Mouse (Mus musculus): ENCODE measurements at regions not wholly inside any gene's neighbourhood (a gene's known extent, or its start where the extent isn't known, plus 50 kb on each side); places are given as distances from the start of the nearest gene placed in this dataset.

GRCm38 (mm10) chr9:61206725-61207365 is 165.3 kb upstream of the Tle3 start:
- no peak for DNase-seq (ENCODE audit: low spot score in 2 of 2)
- H3K27ac ChIP-seq = no peak overlapping the region
- no peak for TF ChIP-seq CTCF (conservative IDR thresholded peaks at IDR 0.05)

GRCm38 (mm10) chr9:61207423-61208150 is 164.6 kb upstream of the Tle3 start:
- TF ChIP-seq CTCF (conservative IDR thresholded peaks at IDR 0.05) = no peak
- no peak for DNase-seq (ENCODE audit: low spot score in 2 of 2)
- Histone ChIP-seq H3K27ac (no peak overlapping the region), H3K4me3 (no peak overlapping the region)

More at GRCm38 (mm10) chr9:61206725-61207365, 165.3 kb upstream of the Tle3 start:
- H3K4me3 ChIP-seq = no peak overlapping the region

- no peak overlapping the region for H3K4me3 ChIP-seq
Measured at GRCm38 (mm10) chr9:61211627-61212026, 160.5 kb upstream of the Tle3 start.

GRCm38 (mm10) chr9:61214943-61215342 is 157.2 kb upstream of the Tle3 start:
- no peak for DNase-seq (ENCODE audit: low spot score in 2 of 2)
- no peak for TF ChIP-seq CTCF (conservative IDR thresholded peaks at IDR 0.05)
- Histone ChIP-seq H3K27ac (no peak overlapping the region), H3K4me3 (no peak overlapping the region)

More at GRCm38 (mm10) chr9:61211627-61212026, 160.5 kb upstream of the Tle3 start:
- H3K27ac ChIP-seq = peak overlapping the region; percentile 36; the same call in 1 of the 2 replicates
- peak in 1 of 2 experiments; percentile 34 for DNase-seq (ENCODE audit: low spot score in 2 of 2)
- no peak for TF ChIP-seq CTCF (conservative IDR thresholded peaks at IDR 0.05)

GRCm38 (mm10) chr9:61216012-61216770 is 156.0 kb upstream of the Tle3 start:
- no peak for TF ChIP-seq CTCF (conservative IDR thresholded peaks at IDR 0.05)
- peak in 1 of 2 experiments; percentile 24 for DNase-seq (ENCODE audit: low spot score in 2 of 2)
- no peak overlapping the region for H3K27ac ChIP-seq
- H3K4me3 ChIP-seq = no peak overlapping the region

GRCm38 (mm10) chr9:61220017-61220416 is 152.1 kb upstream of the Tle3 start:
- no peak overlapping the region for H3K4me3 ChIP-seq
- DNase-seq (ENCODE audit: low spot score in 2 of 2) = no peak
- 0 out of 2 replicates have a peak, but pooled peaks have one; percentile 10 for TF ChIP-seq CTCF (conservative IDR thresholded peaks at IDR 0.05)
- H3K27ac ChIP-seq = no peak overlapping the region

- H3K4me3 ChIP-seq = no peak overlapping the region
- no peak for TF ChIP-seq CTCF (conservative IDR thresholded peaks at IDR 0.05)
- no peak for DNase-seq (ENCODE audit: low spot score in 2 of 2)
Measured at GRCm38 (mm10) chr9:61222212-61223003, 149.8 kb upstream of the Tle3 start.

GRCm38 (mm10) chr9:61225020-61225652 is 147.0 kb upstream of the Tle3 start:
- no peak for DNase-seq (ENCODE audit: low spot score in 2 of 2)
- no peak for TF ChIP-seq CTCF (conservative IDR thresholded peaks at IDR 0.05)

More at GRCm38 (mm10) chr9:61222212-61223003, 149.8 kb upstream of the Tle3 start:
- H3K27ac ChIP-seq = no peak overlapping the region

GRCm38 (mm10) chr9:61225882-61226281 is 146.3 kb upstream of the Tle3 start:
- DNase-seq (ENCODE audit: low spot score in 2 of 2) = no peak
- H3K27ac ChIP-seq = no peak overlapping the region
- no peak for TF ChIP-seq CTCF (conservative IDR thresholded peaks at IDR 0.05)
- no peak overlapping the region for H3K4me3 ChIP-seq

More at GRCm38 (mm10) chr9:61225020-61225652, 147.0 kb upstream of the Tle3 start:
- Histone ChIP-seq H3K4me3 (no peak overlapping the region), H3K27ac (no peak overlapping the region)

- peak in 1 of 2 experiments; percentile 17 for DNase-seq (ENCODE audit: low spot score in 2 of 2)
- no peak overlapping the region for H3K27ac ChIP-seq
- TF ChIP-seq CTCF (conservative IDR thresholded peaks at IDR 0.05) = peak; percentile 69
Measured at GRCm38 (mm10) chr9:61226596-61227384, 145.4 kb upstream of the Tle3 start.

More at GRCm38 (mm10) chr9:61226596-61227384, 145.4 kb upstream of the Tle3 start:
- H3K4me3 ChIP-seq = no peak overlapping the region

Measured in layer of hippocampus, adult 2 months (tissue).